Mouse (Mus musculus) right cerebral cortex, postnatal 10 days (tissue): ENCODE results near the gene Iars2.

Source experiments
- DNase-seq, 2 experiments: peaks; one replicate each; pipeline ENCODE4 v3.0.0; 2021; ENCODE audit warnings: low spot score in 2 of 2

Iars2 gene

GRCm38 (mm10) chr1:185328721-185329610 is at the start of gene Iars2:
Gene Iars2, minus strand, starts transcription at chr1:185329396.
- DNase-seq = peak; percentile 92 to 94

GRCm38 (mm10) chr1:185377429-185377828 is 48.2 kb upstream of the Iars2 start:
- no peak for DNase-seq

DNA sequence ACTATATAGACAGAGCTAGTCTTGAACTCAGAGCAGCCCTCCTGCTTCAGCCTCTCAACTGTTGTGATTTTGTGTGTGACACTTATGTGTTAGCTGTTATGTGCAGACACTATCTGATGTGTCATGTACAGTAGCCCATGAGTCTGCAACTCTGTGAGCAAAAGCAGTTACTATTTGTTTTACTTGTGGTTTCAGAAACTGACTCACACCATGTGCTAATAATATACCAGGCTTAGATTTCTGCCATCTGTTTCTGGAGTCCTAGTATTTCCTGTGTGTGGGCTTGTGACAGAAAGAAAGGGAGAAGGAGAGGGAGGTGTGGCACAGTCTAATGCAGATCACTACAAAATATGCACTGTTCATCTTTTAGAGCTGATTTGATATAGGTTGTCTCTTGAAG is 47.2 kb upstream of the Iars2 start:
- no peak for DNase-seq

DNA sequence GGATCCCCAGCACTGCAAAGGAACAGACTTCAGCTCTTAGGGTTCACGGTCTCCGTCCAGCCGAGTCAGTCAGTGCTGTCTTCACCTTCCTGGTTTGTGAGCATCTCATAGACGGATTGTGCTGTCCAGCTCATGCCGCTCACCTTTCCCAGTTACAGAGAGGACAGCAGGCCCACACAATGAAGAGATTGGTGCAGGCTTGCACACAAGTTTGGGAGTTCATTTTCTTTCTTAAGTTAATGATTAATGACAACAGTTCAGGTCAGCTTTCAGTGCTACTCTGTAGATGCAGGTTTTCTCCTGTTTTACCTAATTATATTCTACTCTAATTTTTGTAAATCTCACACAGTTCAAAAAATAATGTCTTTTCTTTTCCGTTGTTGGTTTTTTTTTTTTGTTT is 40.8 kb upstream of the Iars2 start:
- DNase-seq = no peak

GRCm38 (mm10) chr1:185367383-185367782 is 38.2 kb upstream of the Iars2 start:
- DNase-seq = no peak

DNA sequence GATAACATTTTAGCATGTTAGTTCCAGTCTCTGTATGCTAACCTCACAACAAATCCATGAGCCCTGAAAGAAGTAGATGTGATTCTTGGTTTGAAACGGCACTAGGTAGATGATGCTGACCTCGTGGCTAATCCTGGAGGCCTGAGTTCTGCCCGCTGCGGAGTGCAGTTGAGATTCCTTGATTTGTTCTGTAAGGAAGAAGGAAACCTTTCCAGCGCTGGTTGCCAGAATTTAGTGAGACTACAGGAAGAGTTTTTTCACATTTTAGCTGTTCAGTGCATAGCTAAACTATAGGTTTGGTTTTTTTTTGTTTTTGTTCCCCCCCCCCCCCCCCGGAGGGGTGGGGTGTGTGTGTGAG is 35.0 kb upstream of the Iars2 start:
- no peak for DNase-seq

DNA sequence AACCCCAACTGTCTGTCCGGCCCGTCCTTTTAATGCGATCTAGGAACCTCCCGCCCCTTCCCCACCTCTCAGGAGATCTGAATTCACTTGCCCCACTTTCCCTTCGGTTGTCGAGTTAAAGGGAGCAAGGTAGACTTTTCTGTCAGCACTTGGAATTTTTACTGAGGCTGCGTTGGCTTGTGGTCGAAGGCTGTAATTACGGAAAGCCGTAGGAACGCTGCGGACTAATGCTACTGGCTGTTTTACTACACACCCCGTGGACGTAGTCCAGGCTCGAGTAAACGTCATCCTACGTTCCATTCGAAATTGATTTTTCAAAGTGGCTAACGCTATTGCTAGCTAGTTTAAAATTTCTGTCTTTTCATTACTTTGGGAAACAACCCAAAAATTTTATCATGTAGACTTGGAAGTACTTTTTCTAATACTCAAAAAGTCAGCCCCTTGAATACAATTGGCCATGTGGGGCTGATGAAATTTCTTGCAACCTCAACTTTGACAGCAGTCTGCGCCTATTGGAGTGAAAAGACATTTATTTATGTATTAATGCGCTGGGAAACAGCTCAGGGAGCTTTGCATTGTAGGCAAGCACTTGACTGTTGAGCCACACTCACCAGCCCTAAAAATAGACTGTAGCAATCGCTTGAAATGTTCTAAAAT is 34.5 kb upstream of the Iars2 start:
- peak; percentile 60 to 76 for DNase-seq

- DNase-seq = peak; percentile 99 to 100
These were observed 33.7 kb upstream of the Iars2 start, which contains the start of gene Eprs for GRCm38 (mm10) chr1:185362677-185363520. Gene Eprs, plus strand, starts transcription at chr1:185363044.

GRCm38 (mm10) chr1:185358211-185358610 is 29.0 kb upstream of the Iars2 start:
- DNase-seq = no peak

DNA sequence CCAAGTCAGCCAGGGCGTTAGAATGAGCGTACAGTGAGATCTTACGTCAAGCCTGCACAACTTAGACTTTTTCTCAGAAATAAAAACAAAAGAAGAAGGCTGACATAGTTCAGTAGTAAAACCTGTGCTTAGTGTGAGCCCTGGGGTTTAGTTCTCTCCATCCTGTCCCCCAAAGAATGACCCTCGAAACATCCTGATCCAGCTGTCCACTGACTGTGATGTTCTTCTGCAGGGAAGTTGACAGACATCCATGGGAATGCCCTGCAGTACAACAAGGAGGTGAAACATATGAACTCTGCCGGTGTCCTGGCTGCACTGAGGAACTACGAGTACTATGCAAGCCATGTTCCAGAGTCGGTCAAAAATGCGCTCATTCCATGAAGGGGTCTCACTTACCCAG is 27.1 kb upstream of the Iars2 start:
- DNase-seq = no peak

GRCm38 (mm10) chr1:185354731-185355130 is 25.5 kb upstream of the Iars2 start:
- no peak for DNase-seq

DNA sequence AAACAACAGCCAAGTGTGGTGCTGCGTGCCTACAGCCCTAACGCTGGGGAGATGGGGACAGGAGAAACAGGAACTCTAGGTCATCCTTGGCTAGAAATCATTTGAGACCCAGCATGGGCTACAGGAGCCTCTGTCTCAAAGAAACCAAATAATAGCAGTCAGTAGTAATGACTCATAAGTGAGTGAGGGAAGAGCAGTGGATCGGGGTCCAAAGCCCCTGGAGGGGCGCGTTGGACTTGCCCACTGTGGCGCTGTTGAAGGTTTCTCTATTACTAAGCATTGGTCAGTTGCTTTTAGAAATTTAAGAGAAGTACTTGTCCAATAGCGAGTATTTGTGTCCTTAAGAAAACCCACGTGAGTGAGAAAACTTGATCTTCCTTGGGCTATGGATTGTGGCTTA is 24.2 kb upstream of the Iars2 start:
- no peak for DNase-seq

DNA sequence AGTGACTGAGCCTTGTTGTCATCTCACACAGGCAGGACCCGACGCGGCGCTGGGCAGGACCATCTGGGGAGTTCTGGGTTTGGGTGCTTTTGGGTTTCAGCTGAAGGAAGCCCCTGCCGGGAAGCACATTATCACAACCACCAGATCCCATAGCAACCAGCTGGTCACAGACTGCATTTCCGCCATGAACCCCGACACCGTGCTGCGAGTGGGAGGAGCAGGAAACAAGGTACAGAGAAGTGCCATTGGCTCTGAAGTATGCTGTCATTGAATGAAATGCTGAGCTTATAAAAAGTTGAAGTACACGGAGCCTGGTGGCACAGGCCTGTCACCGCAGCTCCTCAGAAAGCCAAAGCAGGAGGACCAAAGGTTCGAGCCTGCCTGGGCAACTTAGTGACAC is 23.0 kb upstream of the Iars2 start:
- DNase-seq = no peak

DNA sequence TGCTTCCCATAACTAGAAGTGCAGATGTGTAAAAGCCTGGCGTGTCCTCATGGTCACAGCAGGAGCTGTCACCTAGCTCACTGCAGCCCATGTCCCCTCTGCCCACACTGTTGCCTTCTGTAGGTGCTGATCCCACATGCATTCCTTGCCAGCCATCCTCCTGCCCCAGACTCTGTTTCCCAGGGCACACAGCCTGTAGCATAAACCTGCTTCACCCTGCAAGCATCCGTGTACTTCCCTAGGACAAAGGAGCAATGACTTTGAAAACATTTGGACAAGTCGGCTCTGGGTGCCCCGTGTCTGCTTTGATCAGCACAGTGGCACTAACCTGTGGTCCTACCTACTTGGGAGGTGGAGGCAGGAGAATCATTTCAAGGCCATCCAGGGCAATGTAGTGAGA is 21.4 kb upstream of the Iars2 start:
- DNase-seq = no peak

DNA sequence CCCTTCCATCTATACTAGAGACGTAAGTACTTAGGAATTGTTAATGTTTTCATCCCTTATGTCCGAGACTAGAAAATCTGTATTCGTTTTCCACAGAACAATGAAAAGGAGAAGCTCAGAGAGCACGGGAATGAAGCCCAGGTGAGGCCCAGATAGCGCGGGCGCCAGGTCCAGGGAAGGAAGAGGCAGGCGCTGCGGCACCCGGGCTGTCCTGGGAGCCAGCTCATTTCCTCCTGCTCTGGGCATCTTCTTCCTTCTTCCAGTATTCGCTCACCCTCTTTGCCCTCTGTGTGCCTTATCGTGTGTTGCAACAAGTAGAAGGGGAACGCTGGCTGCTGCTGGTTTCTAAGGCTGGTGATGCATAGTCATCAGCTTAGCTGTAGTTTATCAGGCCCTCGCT is 20.5 kb upstream of the Iars2 start:
- DNase-seq = no peak

DNA sequence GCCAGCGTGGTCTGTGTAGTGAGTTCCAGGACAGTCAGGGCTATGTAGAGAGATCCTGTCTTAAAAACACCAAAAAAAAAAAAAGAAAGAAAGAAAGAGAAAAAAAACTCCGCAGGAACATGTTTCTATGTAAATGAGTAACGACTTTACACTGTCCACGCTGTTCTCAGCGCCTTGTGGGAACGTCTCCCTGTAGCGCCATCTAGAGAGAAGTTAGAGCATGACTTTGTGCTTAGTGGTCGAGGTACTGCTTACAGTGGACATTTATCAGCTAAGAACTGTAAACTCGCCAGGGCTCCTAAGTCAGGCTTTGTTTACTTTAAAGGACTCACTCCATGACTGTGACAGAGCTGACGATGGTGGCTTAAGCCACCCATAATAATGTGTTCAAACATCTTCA is 17.0 kb upstream of the Iars2 start:
- DNase-seq = no peak

GRCm38 (mm10) chr1:185343422-185343821 is 14.2 kb upstream of the Iars2 start:
- no peak for DNase-seq

DNA sequence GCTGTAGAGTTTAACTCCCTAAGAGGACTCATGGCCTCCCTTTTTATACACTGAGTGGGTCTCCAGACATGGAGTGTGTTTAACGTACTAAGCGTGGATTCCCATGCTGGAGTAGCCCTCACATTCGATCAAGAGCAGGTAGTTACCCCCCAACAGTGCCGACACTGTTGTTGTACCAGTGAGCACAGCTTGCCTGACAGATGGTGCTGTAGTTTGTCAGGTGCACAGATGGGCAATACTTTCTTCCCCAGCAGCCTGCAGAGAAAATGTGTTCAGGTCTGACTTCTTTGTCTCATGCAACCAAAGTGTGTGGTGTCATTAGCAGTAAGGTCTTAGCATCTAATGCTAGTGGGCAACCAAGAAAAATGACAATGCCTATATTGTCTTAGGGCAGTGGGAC is 13.2 kb upstream of the Iars2 start:
- no peak for DNase-seq

- DNase-seq = no peak
These were observed 7.3 kb upstream of the Iars2 start for GRCm38 (mm10) chr1:185336535-185336934.

DNA sequence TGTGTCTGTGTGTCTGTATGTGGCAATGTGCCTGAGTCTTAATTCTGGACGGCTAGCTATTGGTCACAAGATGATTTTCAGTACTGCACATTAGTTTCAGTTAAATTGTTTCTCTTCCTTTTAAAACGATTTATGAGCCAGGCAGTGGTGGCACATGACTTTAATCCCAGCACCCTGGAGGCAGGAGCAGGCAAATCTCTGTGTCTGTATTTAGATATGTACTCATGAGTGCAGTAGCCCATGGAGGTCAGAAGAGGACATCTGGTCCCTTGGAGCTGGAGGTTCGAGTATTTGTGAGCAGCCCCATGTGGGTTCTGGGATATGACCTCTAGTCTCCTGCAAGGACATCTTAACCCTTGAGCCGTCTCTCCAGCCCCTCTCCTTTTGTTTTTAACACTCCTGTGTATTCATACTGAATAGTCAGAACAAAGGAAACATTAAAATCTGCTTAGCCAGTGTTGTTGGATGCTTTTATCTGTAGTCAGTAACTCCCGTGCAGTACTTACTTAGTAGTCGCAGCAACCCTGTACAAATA is 6.1 kb upstream of the Iars2 start:
- DNase-seq = no peak

DNA sequence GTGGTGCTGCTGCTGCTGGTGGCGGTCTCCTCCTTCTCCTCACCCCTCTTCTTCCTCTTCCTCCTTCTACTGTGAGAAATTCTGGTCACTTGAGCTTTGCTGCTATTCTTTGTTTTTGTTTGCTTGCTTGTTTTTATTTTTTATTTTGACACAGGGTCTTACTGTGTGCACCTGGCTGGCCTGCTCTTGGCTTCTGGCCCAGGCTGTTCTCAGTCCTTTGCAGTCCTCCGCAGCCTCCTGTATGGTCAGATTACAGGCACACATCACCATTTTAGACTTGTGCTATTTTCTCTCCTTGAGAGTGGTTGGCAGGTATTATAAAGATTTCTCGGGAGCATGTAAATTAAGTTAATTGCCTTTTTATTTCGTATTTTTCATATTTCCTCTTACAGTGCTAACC is 4.9 kb upstream of the Iars2 start:
- no peak for DNase-seq

- DNase-seq = no peak
These were observed 4.5 kb upstream of the Iars2 start for GRCm38 (mm10) chr1:185333651-185334050.
